Mouse (Mus musculus) naive thymus-derived CD4-positive, alpha-beta T cell, adult 5 months (primary cell): ENCODE data around the gene Svs2. TPM values are rescaled to one million over a fixed set of nuclear protein-coding genes. Genes with fewer than 3 reads are reported as not detected.

Experiments used
- polyA plus RNA-seq: library from polyadenylated mRNA; unstranded; fragments of 100-300 nt; shearing (Covaris generic); gene quantifications from one replicate; pipeline ENCODE4 v1.2.1, GENCODE M21; 2017

Gene Svs2
- not detected for polyA plus RNA-seq

GRCm38 (mm10) chr2:164238366-164238765, at the start of gene Svs2:
Svs2 (minus strand) TSS chr2:164238466.

GRCm38 (mm10) chr2:164278359-164278758, 40.1 kb upstream of the Svs2 start, which contains the start of gene Svs4:
Svs4 (minus strand) TSS chr2:164278459.

GRCm38 (mm10) chr2:164256540-164256939, 18.3 kb upstream of the Svs2 start, which contains the start of gene Svs3b:
Svs3b (minus strand) TSS chr2:164256640.

GRCm38 (mm10) chr2:164221522-164221921, 16.7 kb downstream of the Svs2 start, which contains the start of gene Wfdc15b:
Wfdc15b (minus strand) TSS chr2:164221660.

GRCm38 (mm10) chr2:164199626-164200327, 38.5 kb downstream of the Svs2 start, which contains the start of gene Wfdc15a:
Wfdc15a (minus strand) TSS chr2:164200130.

GRCm38 (mm10) chr2:164190576-164190975, 47.7 kb downstream of the Svs2 start, which contains the start of gene Wfdc12:
Wfdc12 (minus strand) TSS chr2:164190608.

Other genes with a start within 250 kb of the Svs2 start
- 143 TPM for gene Ywhab, start 243.5 kb downstream of the Svs2 start, polyA plus RNA-seq
- 0.80 TPM for gene Pabpc1l, start 213.0 kb downstream of the Svs2 start, polyA plus RNA-seq
- 393 TPM for gene Stk4, start 168.1 kb downstream of the Svs2 start, polyA plus RNA-seq
- gene Tomm34, start 167.3 kb downstream of the Svs2 start, polyA plus RNA-seq = 126 TPM
- not detected for gene Kcns1, start 67.4 kb downstream of the Svs2 start, polyA plus RNA-seq
- not detected for gene Wfdc5, start 55.7 kb downstream of the Svs2 start, polyA plus RNA-seq
- not detected for gene Wfdc12, start 47.9 kb downstream of the Svs2 start, polyA plus RNA-seq
- not detected for gene Wfdc15a, start 38.3 kb downstream of the Svs2 start, polyA plus RNA-seq
- gene Wfdc15b, start 16.8 kb downstream of the Svs2 start, polyA plus RNA-seq = not detected
- not detected for gene Svs3b, start 18.2 kb upstream of the Svs2 start, polyA plus RNA-seq
- not detected for gene Svs4, start 40.0 kb upstream of the Svs2 start, polyA plus RNA-seq
- gene Svs3a, start 50.8 kb upstream of the Svs2 start, polyA plus RNA-seq = not detected
- not detected for gene Svs6, start 78.3 kb upstream of the Svs2 start, polyA plus RNA-seq
- not detected for gene Svs5, start 94.3 kb upstream of the Svs2 start, polyA plus RNA-seq
- gene Slpi, start 150.6 kb upstream of the Svs2 start, polyA plus RNA-seq = 9.6 TPM
- not detected for gene Rbpjl, start 164.7 kb upstream of the Svs2 start, polyA plus RNA-seq
- not detected for gene Matn4, start 166.7 kb upstream of the Svs2 start, polyA plus RNA-seq
- gene Sdc4, start 205.4 kb upstream of the Svs2 start, polyA plus RNA-seq = 0.32 TPM
- gene Sys1, start 218.5 kb upstream of the Svs2 start, polyA plus RNA-seq = 101 TPM
- 5.4 TPM for gene Gm20458, start 222.5 kb upstream of the Svs2 start, polyA plus RNA-seq
- gene Trp53tg5, start 235.3 kb upstream of the Svs2 start, polyA plus RNA-seq = not detected
- gene Dbndd2, start 247.6 kb upstream of the Svs2 start, polyA plus RNA-seq = 0.53 TPM